Mouse (Mus musculus) small intestine, adult 2 months (tissue): ENCODE measurements around the gene Efna4.

Source experiments
- CTCF ChIP-seq: fragments of 200-500 bp; IDR thresholded peaks from 2 replicates; pipeline ENCODE4 v1.5.1; 2012; ENCODE audit warnings: low read depth, mild to moderate bottlenecking, control low read depth, inconsistent platforms, low read length, moderate library complexity, mixed read lengths; ENCODE audit not compliant: insufficient replicate concordance, insufficient read length; ENCODE audit errors: extremely low read depth
- POLR2A ChIP-seq: fragments of 200-500 bp; IDR thresholded peaks from 2 replicates; pipeline ENCODE4 v1.6.1; 2012; ENCODE audit warnings: low read depth, mild to moderate bottlenecking, control low read depth, inconsistent platforms, low read length, moderate library complexity

- no peak for TF ChIP-seq CTCF
- no peak for TF ChIP-seq POLR2A
Observed at GRCm38 (mm10) chr3:89365486-89366414, 27.9 kb upstream of the Efna4 start.
